ENCODE assay signal across 8 mouse cellular contexts in the genomic region with DNA sequence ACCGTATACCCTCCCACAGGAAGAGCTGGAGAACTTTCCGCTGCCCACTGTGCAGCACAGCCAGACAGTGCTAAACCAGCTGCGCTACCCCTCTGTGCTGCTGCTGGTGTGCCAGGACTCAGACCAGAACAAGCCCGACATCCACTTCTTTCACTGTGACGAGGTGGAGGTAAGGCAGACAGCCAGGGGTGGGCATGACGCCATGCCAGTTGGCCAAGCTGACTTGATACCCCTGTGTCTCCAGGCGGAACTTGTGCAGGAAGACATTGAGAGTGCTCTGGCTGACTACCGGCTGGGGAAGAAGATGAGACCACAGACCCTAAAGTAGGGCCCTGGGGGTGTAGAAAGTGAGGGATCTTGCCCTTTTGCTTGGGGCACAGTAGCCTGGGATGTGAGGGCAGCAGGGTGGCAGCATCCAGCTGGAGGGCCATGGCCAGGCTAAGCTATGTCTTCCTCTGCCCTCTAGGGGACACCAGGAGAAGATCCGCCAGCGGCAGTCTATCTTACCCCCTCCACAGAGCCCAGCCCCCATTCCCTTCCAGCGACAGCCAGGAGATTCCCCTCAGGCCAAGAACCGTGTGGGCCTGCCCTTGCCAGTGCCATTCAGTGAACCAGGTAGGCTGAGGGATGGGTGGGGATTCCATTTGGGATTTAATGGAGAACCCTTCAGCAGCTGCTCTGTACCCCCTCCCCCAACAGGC. TPM values are rescaled to one million over a fixed set of nuclear protein-coding genes. Genes with fewer than 3 reads are reported as not detected.
DNase-seq lines count a peak whose midpoint lies in the region; ATAC-seq and TF ChIP-seq lines count a peak whose summit lies in the region.

No protein-coding gene starts in this region.

- TF ChIP-seq EP300 in liver, embryonic 14.5 days (IDR thresholded peaks at IDR 0.05; ENCODE audit: low read depth): no peak

- H3K36me3 ChIP-seq in liver, embryonic 14.5 days (replicated peaks; ENCODE audit: control insufficient read depth, insufficient read depth, low read depth): no peaks in the 10 kb centered on the region

- H3K9ac ChIP-seq in liver, embryonic 14.5 days (replicated peaks): no peak overlapping the region

- ATAC-seq in liver, embryonic 14.5 days (ENCODE audit: insufficient read depth): peak; percentile 27; the same call in 1 of the 2 replicates

- intact Hi-C loops in left cerebral cortex, postnatal 4 days (cut with DNase I): no loop called here
- intact Hi-C loops in left cerebral cortex, postnatal 25 days (cut with DNase I): no loop called here

- no peak overlapping the region for H3K27ac ChIP-seq in liver, embryonic 14.5 days

- WGBS in liver, embryonic 14.5 days (ENCODE audit: insufficient replicate concordance): 48% methylated on average over 12 of the region's 12 CpGs

- no peaks in the 10 kb centered on the region for H3K9me3 ChIP-seq in liver, embryonic 14.5 days (ENCODE audit: control insufficient read depth, low read length)

- no peak overlapping the region for H3K4me2 ChIP-seq in liver, embryonic 14.5 days (ENCODE audit: low read depth)

- H3K4me1 ChIP-seq in liver, embryonic 14.5 days (replicated peaks; ENCODE audit: control insufficient read depth in 2 of 2, insufficient read depth in 2 of 2, low read length in 1 of 2): no peaks in the 10 kb centered on the region; a peak in 1 of 4 replicates

- DNase-seq in cerebellum, adult 18-20 months: peak; percentile 42 to 43
- DNase-seq in cerebellum, adult 8-10 months: no peak
- peak; percentile 84 for DNase-seq in left cerebral cortex, postnatal 4 days
- DNase-seq in left cerebral cortex, postnatal 25 days (ENCODE audit: low spot score in 2 of 2): no peak
- peak; percentile 58 for DNase-seq in brain, adult 2 months (ENCODE audit: low read depth, low spot score)
- DNase-seq in liver, embryonic 14.5 days (ENCODE audit: low read depth in 3 of 3, low spot score in 3 of 3): no peak
- no peak for DNase-seq in spleen, adult 12 weeks (ENCODE audit: low spot score)
- DNase-seq in urinary bladder, postnatal 4 days (ENCODE audit: low spot score in 2 of 2): no peak

- no peaks in the 10 kb centered on the region for H3K27me3 ChIP-seq in liver, embryonic 14.5 days (ENCODE audit: control insufficient read depth, insufficient read depth, low read length)

- H3K4me3 ChIP-seq in liver, embryonic 14.5 days (ENCODE audit: insufficient read depth in 1 of 2, low read depth in 2 of 2, low read length in 2 of 2): no peak overlapping the region

- TF ChIP-seq CTCF in liver, embryonic 14.5 days (IDR thresholded peaks at IDR 0.05; ENCODE audit: low read depth): peak; percentile 47

RNA-seq across cellular contexts. Expression of gene Eps8l2, which starts 17.1 kb away (rescaled TPM):
- total RNA-seq in left cerebral cortex, postnatal 4 days (2021): under 1 TPM; 0.86 to 0.97 TPM
- total RNA-seq in left cerebral cortex, postnatal 25 days (2021): 1 to 10 TPM; 3.0 to 3.3 TPM
- 7.9 and 8.3 TPM in 2 replicates for polyA plus RNA-seq in liver, embryonic 14.5 days (2012; rRNA removed)
- polyA plus RNA-seq in liver, embryonic 14.5 days (2014; fragmentation: Nextera tagmentation; extraction: Ambion mirVana): 6.6 and 7.7 TPM in 2 replicates

RNA-seq across cellular contexts. Expression of gene Tmem80, which starts 28.2 kb away (rescaled TPM):
- total RNA-seq in left cerebral cortex, postnatal 4 days (2021): 10 to 100 TPM; 21.1 to 21.9 TPM
- total RNA-seq in left cerebral cortex, postnatal 25 days (2021): 10 to 100 TPM; 33.4 to 34.6 TPM
- 10.7 and 13.6 TPM in 2 replicates for polyA plus RNA-seq in liver, embryonic 14.5 days (2012; rRNA removed)
- 11.3 and 13.0 TPM in 2 replicates for polyA plus RNA-seq in liver, embryonic 14.5 days (2014; fragmentation: Nextera tagmentation; extraction: Ambion mirVana)

RNA-seq across cellular contexts. Expression of gene Deaf1, which starts 28.3 kb away (rescaled TPM):
- total RNA-seq in left cerebral cortex, postnatal 4 days (2021): 100 to 1,000 TPM; 246 to 267 TPM
- total RNA-seq in left cerebral cortex, postnatal 25 days (2021): 10 to 100 TPM; 71.8 to 76.6 TPM
- polyA plus RNA-seq in liver, embryonic 14.5 days (2012; rRNA removed): 6.9 and 7.8 TPM in 2 replicates
- polyA plus RNA-seq in liver, embryonic 14.5 days (2014; fragmentation: Nextera tagmentation; extraction: Ambion mirVana): 11.1 and 13.6 TPM in 2 replicates

RNA-seq across cellular contexts. Expression of gene Taldo1, which starts 36.2 kb away (rescaled TPM):
- 100 to 1,000 TPM; 146 to 152 TPM for total RNA-seq in left cerebral cortex, postnatal 4 days (2021)
- total RNA-seq in left cerebral cortex, postnatal 25 days (2021): 100 to 1,000 TPM; 103 TPM
- polyA plus RNA-seq in liver, embryonic 14.5 days (2012; rRNA removed): 212 and 266 TPM in 2 replicates
- 427 and 428 TPM in 2 replicates for polyA plus RNA-seq in liver, embryonic 14.5 days (2014; fragmentation: Nextera tagmentation; extraction: Ambion mirVana)

RNA-seq across cellular contexts. Expression of gene Gatd1, which starts 58.2 kb away (rescaled TPM):
- total RNA-seq in left cerebral cortex, postnatal 4 days (2021): 10 to 100 TPM; 43.1 to 44.6 TPM
- total RNA-seq in left cerebral cortex, postnatal 25 days (2021): 10 to 100 TPM; 41.3 to 48.4 TPM
- 13.8 and 16.9 TPM in 2 replicates for polyA plus RNA-seq in liver, embryonic 14.5 days (2012; rRNA removed)
- 8.7 and 10.3 TPM in 2 replicates for polyA plus RNA-seq in liver, embryonic 14.5 days (2014; fragmentation: Nextera tagmentation; extraction: Ambion mirVana)

Comparison
In these comparisons a context has a peak if more than half of its experiments do, and no peak if none do; other contexts are left out.
1. DNase-seq: peak in cerebellum, adult 18-20 months (2 of 2), left cerebral cortex, postnatal 4 days (single experiment) and brain, adult 2 months (single experiment); none in cerebellum, adult 8-10 months (single experiment), left cerebral cortex, postnatal 25 days (0 of 2), liver, embryonic 14.5 days (0 of 3), spleen, adult 12 weeks (single experiment) and urinary bladder, postnatal 4 days (0 of 2).